Mouse (Mus musculus) lung, embryonic 14.5 days (tissue): ENCODE measurements around the gene Miga2. TPM values are rescaled to one million over a fixed set of nuclear protein-coding genes. Genes with fewer than 3 reads are reported as not detected.

ENCODE experiments used
- ATAC-seq: fragments of 200-750 bp; cut with Nextera tagmentation; 2 replicates; pipeline ENCODE4 v1.8.0; 2017; ENCODE audit warnings: mild to moderate bottlenecking, moderate TSS enrichment, moderate library complexity; ENCODE audit not compliant: insufficient read depth
- DNase-seq: peaks from one replicate; pipeline ENCODE4 v3.0.0-alpha.2; 2015
- H3K27ac ChIP-seq: fragments of 300-500 bp; sonication (generic); 2 replicates; pipeline ENCODE4 v1.5.1; 2014; ENCODE audit warnings: low read depth, mild to moderate bottlenecking, moderate library complexity
- H3K27me3 ChIP-seq: fragments of 300-500 bp; sonication (generic); 2 replicates; pipeline ENCODE4 v1.6.1; 2014; ENCODE audit warnings: low read length, control low read depth; ENCODE audit not compliant: insufficient read depth
- H3K36me3 ChIP-seq: fragments of 300-500 bp; sonication (generic); 2 replicates; pipeline ENCODE4 v1.6.1; 2014; ENCODE audit warnings: control low read depth; ENCODE audit not compliant: insufficient read depth
- H3K4me1 ChIP-seq: fragments of 300-500 bp; sonication (generic); 2 replicates; pipeline ENCODE4 v1.6.1; 2014; ENCODE audit warnings: antibody characterized with exemption, control low read depth; ENCODE audit not compliant: insufficient read depth
- H3K4me2 ChIP-seq: fragments of 300-500 bp; sonication (generic); 2 replicates; pipeline ENCODE4 v1.6.1; 2014; ENCODE audit warnings: mild to moderate bottlenecking
- H3K4me3 ChIP-seq: fragments of 300-500 bp; sonication (generic); 2 replicates; pipeline ENCODE4 v1.5.1; 2014; ENCODE audit warnings: low read depth, low read length
- H3K9ac ChIP-seq: fragments of 300-500 bp; sonication (generic); 2 replicates; pipeline ENCODE4 v1.6.1; 2014
- H3K9me3 ChIP-seq: fragments of 300-500 bp; sonication (generic); 2 replicates; pipeline ENCODE4 v1.6.1; 2016; ENCODE audit warnings: low read depth, low read length, control low read depth
- CTCF ChIP-seq: IDR thresholded peaks from 2 replicates; pipeline ENCODE4 v1.5.1; 2016; ENCODE audit warnings: antibody characterized with exemption, low read depth
- WGBS: fragments of 180-500 bp; shearing (Covaris S2); extraction: QIAGEN DNeasy Blood & Tissue Kit; methylation state at CpG from one replicate; pipeline ENCODE4 v1.1.7; 2014; 5-methylcytosine and 5-hydroxymethylcytosine counted together
- polyA plus RNA-seq: library from polyadenylated mRNA; unstranded; fragments of >200 nt; fragmentation: Nextera tagmentation; extraction: Ambion mirVana; gene quantifications from 2 replicates; pipeline ENCODE4 v1.2.1, GENCODE M21; 2014

The Miga2 gene
- polyA plus RNA-seq, 1 experiment from 2014 or later, result 24.5 TPM

- no peaks in the 10 kb centered on the region for H3K4me1 ChIP-seq
- 80% methylated on average over 2 of the region's 2 CpGs for WGBS
- H3K36me3 ChIP-seq, result peaks cover 29% of the 10 kb centered on the region; the same call in 1 of the 2 replicates
- ATAC-seq (no peak), DNase-seq (no peak)
- no peak overlapping the region for H3K4me3 ChIP-seq
- H3K4me2 ChIP-seq, result no peak overlapping the region
- no peak for TF ChIP-seq CTCF
- no peak overlapping the region for H3K9ac ChIP-seq
- no peaks in the 10 kb centered on the region for H3K27me3 ChIP-seq
- H3K27ac ChIP-seq, result no peak overlapping the region
- no peaks in the 10 kb centered on the region for H3K9me3 ChIP-seq
These were observed 43.2 kb downstream of the Miga2 start for GRCm38 (mm10) chr2:30407221-30407620.

- no peak overlapping the region for H3K4me3 ChIP-seq
- 87% methylated on average over 10 of the region's 10 CpGs for WGBS
- H3K36me3 ChIP-seq, result peaks cover 27% of the 10 kb centered on the region; the same call in 1 of the 2 replicates
- no peak for TF ChIP-seq CTCF
- H3K4me2 ChIP-seq, result no peak overlapping the region
- ATAC-seq (no peak), DNase-seq (no peak)
- no peak overlapping the region for H3K27ac ChIP-seq
- H3K4me1 ChIP-seq, result no peaks in the 10 kb centered on the region
- no peak overlapping the region for H3K9ac ChIP-seq
- no peaks in the 10 kb centered on the region for H3K27me3 ChIP-seq
- H3K9me3 ChIP-seq, result no peaks in the 10 kb centered on the region
These were observed 43.7 kb downstream of the Miga2 start for GRCm38 (mm10) chr2:30407778-30408177.

- H3K36me3 ChIP-seq, result peaks cover 22% of the 10 kb centered on the region; the same call in 1 of the 2 replicates
- TF ChIP-seq CTCF, result no peak
- 75% methylated on average over 8 of the region's 8 CpGs for WGBS
These were observed 44.5 kb downstream of the Miga2 start for GRCm38 (mm10) chr2:30408452-30409100.

GRCm38 (mm10) chr2:30409454-30410176 lies 45.6 kb downstream of the Miga2 start:
- H3K36me3 ChIP-seq, result peaks cover 22% of the 10 kb centered on the region; the same call in 1 of the 2 replicates
- 81% methylated on average over 5 of the region's 5 CpGs for WGBS
- ATAC-seq, result no peak

More at GRCm38 (mm10) chr2:30408452-30409100, 44.5 kb downstream of the Miga2 start:
- Histone ChIP-seq H3K9ac (no peak overlapping the region), H3K27ac (no peak overlapping the region), H3K4me2 (no peak overlapping the region), H3K9me3 (no peaks in the 10 kb centered on the region), H3K4me3 (no peak overlapping the region), H3K4me1 (no peaks in the 10 kb centered on the region), H3K27me3 (no peaks in the 10 kb centered on the region)
- ATAC-seq (no peak), DNase-seq (no peak)

GRCm38 (mm10) chr2:30413038-30413973 lies 49.3 kb downstream of the Miga2 start:
- Histone ChIP-seq H3K9ac (no peak overlapping the region), H3K36me3 (peaks cover 13% of the 10 kb centered on the region; the same call in 1 of the 2 replicates), H3K4me3 (no peak overlapping the region), H3K9me3 (no peaks in the 10 kb centered on the region), H3K4me2 (no peak overlapping the region), H3K27me3 (no peaks in the 10 kb centered on the region), H3K4me1 (peaks cover 5% of the 10 kb centered on the region; the same call in 1 of the 2 replicates), H3K27ac (no peak overlapping the region)
- DNase-seq, result no peak
- ATAC-seq, result no peak
- TF ChIP-seq CTCF, result no peak
- 76% methylated on average over 16 of the region's 16 CpGs for WGBS

More at GRCm38 (mm10) chr2:30409454-30410176, 45.6 kb downstream of the Miga2 start:
- Histone ChIP-seq H3K9ac (no peak overlapping the region), H3K4me2 (no peak overlapping the region), H3K27me3 (no peaks in the 10 kb centered on the region), H3K4me1 (no peaks in the 10 kb centered on the region), H3K4me3 (no peak overlapping the region), H3K9me3 (no peaks in the 10 kb centered on the region), H3K27ac (no peak overlapping the region)
- no peak for DNase-seq
- TF ChIP-seq CTCF, result no peak

- H3K9me3 ChIP-seq, result no peaks in the 10 kb centered on the region
- H3K27ac ChIP-seq, result no peak overlapping the region
- ATAC-seq (no peak), DNase-seq (no peak)
- H3K27me3 ChIP-seq, result no peaks in the 10 kb centered on the region
- H3K4me1 ChIP-seq, result peaks cover 9% of the 10 kb centered on the region; the same call in 1 of the 2 replicates
- TF ChIP-seq CTCF, result no peak
- 80% methylated on average over 4 of the region's 4 CpGs for WGBS
- no peak overlapping the region for H3K9ac ChIP-seq
- H3K4me2 ChIP-seq, result peak overlapping the region; percentile 92
- H3K4me3 ChIP-seq, result no peak overlapping the region; the same call in 1 of the 2 replicates
- H3K36me3 ChIP-seq, result 0 out of 2 replicates have a peak, but pooled peaks cover 7% of the 10 kb centered on the region
These were observed 50.1 kb downstream of the Miga2 start for GRCm38 (mm10) chr2:30414101-30414500.
